Mouse (Mus musculus): ENCODE results near the gene Arhgap28. TPM values are rescaled to one million over a fixed set of nuclear protein-coding genes. Genes with fewer than 3 reads are reported as not detected.
A peak's percentile ranks its signal among the peaks of the same experiment; 100 is the strongest.

Gene Arhgap28
- total RNA-seq, 1 experiment from 2014 or later: 2.0 TPM

- ATAC-seq (replicated peaks; ENCODE audit: low read depth, poor library complexity, severe bottlenecking): no peak
Measured at GRCm38 (mm10) chr17:67994861-67995260, 9.1 kb downstream of the Arhgap28 start.

GRCm38 (mm10) chr17:67993371-67994045 lies 10.4 kb downstream of the Arhgap28 start:
- no peak for ATAC-seq (replicated peaks; ENCODE audit: low read depth, poor library complexity, severe bottlenecking)

DNA sequence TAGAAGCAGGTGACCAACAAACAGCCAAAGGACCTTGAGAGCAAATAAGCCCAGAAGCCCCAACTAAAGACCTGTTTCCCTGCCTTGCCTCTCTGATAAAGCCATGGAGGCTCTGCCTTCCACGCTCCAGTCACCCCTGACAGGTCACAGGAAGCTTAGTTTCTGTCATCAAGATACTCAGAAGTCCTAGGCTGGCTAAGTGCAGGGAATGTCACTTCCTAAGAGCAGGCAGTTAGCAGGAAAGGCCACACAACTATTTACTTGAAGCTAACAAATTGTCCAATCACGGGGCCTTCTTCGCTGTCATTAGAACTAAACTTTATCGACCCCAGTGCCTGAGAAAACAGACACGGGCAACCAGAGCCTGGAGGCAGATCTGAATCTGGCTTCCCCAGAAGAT lies 14.2 kb downstream of the Arhgap28 start:
- ATAC-seq (replicated peaks; ENCODE audit: low read depth, poor library complexity, severe bottlenecking): no peak

DNA sequence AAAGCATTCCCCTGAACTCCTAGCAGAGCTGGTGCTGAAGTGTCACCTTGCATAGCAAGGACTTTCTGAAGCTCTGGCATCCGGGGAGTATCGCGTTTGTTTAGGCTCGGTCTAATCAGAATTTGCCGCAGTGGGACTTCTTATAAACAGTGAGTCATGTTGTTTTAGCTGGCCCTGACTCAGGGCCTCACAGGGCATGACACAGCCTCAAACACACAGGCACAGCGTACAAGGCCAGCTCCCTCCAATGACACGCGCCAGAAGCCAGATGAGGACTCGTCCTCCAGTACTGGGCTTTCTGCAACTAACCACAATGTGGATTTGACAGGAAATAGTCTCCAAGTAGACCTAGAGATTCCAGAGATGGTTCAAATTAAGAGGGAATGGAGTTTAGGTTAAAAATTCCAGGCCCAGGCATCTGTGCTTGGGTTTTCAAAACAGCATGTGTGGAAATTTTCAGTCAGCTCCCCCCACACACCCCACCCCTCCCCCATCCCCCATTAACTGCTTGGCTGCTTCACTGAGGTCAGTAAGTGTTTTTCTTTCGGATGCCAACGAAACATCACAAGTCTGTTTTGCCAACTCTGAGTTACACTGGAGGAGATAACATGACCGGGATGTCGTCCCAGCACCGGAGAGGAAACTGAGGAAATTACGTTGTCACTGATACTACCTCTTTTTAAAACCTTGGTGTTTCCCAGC lies 14.8 kb downstream of the Arhgap28 start:
- ATAC-seq (replicated peaks; ENCODE audit: low read depth, poor library complexity, severe bottlenecking): peak; percentile 93

GRCm38 (mm10) chr17:67985532-67985931 lies 18.4 kb downstream of the Arhgap28 start:
- no peak for ATAC-seq (replicated peaks; ENCODE audit: low read depth, poor library complexity, severe bottlenecking)

DNA sequence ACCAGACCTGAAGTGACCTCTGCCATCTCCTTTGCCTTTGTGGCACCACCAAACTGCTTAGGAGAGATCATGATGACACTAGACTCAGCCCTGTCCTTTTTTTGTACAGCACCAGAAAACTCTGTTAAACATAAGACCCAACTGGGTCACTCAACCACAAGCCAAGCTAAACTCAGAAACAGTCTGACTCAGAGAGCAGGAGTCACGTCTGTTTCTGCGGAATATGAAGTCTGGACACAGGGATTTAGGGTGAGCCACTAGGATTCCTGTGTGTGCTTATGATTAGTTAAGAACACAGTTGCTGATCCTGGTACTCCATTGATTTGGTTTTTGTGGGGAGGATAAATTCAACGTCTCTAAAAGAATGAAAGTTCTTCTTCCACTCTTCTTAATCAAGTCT lies 23.3 kb downstream of the Arhgap28 start:
- ATAC-seq (replicated peaks; ENCODE audit: low read depth, poor library complexity, severe bottlenecking): no peak

DNA sequence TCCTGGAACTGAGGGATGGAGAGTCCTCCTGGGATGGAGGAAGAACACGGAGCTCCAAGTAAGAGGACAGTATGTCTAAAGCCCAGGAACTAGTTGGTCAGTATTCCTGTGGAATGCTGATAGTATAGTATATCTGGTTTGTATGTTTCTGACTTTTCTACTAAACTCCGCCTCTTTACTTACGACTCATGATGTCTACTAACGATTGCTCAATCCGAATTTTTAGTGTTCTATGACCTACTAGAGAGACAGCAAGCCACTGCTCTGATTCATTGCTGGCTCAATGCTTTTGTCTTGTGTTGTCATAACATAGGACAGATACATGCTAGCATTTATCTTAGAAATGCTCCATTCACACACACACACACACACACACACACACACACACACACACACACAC lies 24.7 kb downstream of the Arhgap28 start:
- no peak for ATAC-seq (replicated peaks; ENCODE audit: low read depth, poor library complexity, severe bottlenecking)

DNA sequence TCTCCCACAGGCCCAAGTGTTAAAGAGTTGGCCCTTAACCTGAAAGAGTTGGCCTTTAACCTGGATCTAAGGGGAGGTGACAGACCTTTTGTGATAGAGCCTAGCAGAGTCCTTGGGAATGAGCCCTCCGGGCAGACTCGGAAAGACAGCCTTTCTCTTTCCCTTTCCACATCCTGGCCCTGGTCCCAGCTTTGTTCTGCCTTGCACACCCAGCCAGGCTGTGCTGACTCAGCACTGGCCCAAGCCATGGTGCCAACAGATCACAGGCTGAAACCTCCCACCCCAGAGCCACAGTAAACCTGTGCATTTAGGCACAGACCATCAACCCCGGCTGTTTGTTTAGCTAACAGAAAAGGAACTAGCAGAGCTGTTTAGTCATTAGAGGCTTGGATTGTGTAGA lies 25.1 kb downstream of the Arhgap28 start:
- peak; percentile 47; the same call in 1 of the 2 replicates for ATAC-seq (replicated peaks; ENCODE audit: low read depth, poor library complexity, severe bottlenecking)

DNA sequence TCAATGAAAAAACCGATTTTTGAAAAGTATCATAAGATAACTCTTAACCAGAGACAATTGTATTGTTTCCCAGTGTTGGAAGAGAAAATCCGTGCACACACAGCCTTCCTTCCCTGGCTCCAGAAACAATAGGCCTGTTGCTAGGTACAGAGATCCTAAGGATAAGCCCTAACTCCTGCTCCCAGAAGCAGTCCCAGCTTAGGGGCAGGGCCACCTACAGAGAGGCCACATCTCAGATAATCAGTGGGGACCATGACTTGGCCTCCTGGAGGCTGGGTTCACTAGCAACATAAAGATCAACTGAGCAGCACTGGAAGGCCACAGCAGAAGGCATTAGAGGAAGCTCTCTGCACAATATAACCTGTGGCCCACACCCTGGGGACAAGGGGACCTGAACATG lies 27.5 kb downstream of the Arhgap28 start:
- ATAC-seq (replicated peaks; ENCODE audit: low read depth, poor library complexity, severe bottlenecking): no peak

GRCm38 (mm10) chr17:67976027-67976426 lies 27.9 kb downstream of the Arhgap28 start:
- no peak for ATAC-seq (replicated peaks; ENCODE audit: low read depth, poor library complexity, severe bottlenecking)

DNA sequence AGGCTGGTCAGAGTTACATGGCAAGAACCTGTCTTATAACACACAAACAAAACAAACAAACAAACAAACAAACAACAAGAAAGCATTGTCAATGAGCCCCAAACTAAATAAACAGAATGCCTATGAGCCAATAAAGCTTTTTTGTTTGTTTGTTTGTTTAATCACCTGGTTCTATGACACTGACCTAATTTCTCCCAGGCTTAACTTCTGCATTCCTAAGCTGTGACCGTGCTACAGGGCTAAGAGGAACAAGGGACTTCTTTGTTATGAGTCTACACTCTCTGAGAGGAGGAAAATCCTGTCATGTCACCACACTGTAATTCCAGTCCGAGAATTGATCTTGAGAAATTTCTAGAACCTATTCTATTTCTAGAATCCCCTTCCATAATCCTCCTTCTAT lies 29.2 kb downstream of the Arhgap28 start:
- ATAC-seq (replicated peaks; ENCODE audit: low read depth, poor library complexity, severe bottlenecking): no peak

DNA sequence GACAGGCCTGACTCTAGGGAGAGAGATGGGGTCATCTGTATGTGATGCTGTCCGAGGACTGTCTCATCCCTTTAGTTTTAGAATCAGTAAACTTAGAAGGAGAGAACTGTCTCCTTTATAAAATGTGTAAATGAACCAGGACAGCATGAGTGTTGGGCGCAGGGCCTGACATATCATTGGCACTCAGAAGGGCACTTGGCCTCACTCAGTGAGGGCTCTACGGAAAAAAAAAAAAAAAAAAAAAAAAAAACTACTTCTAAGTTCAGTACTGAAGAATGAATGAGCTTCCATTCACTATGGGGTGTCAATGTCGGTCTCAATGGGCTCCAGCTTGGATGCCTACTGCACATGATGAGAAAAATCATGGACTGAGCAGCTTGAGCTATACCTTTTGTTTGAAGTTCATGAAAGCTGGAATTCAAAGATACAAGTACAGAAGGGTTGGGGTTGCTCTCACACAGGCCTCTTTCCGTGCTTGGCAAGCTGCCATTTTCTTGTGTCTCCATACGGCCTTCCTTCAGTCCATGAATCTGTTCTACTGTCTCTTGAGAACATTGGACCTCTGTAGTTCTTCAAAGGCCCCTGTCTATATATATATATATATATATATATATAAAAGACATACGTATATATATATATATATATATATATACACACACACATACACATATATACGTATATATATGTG lies 36.9 kb downstream of the Arhgap28 start:
- no peak for ATAC-seq (replicated peaks; ENCODE audit: low read depth, poor library complexity, severe bottlenecking)

- ATAC-seq (replicated peaks; ENCODE audit: low read depth, poor library complexity, severe bottlenecking): 0 out of 2 replicates have a peak, but pooled peaks have one; percentile 18
Measured at GRCm38 (mm10) chr17:67962858-67963257, 41.1 kb downstream of the Arhgap28 start.

DNA sequence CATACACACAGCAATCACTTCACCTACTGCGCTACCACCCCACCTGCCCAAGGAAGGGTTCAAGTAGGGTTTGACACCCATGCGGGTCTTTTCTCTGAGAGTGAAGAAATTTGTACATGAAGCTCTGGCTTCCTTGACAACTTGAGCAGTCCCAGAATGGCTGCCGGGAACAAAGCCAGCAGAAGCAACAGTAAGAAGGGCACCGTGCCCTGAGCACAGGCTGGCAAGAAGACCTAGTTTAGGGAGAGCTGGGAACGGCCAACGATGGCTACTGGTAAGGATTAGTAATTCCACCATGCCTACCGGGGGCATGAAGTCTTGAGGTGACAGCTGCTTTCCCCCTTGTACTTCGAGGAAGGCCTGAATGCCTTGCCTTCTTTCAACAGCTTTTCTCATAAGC lies 41.9 kb downstream of the Arhgap28 start:
- ATAC-seq (replicated peaks; ENCODE audit: low read depth, poor library complexity, severe bottlenecking): no peak

GRCm38 (mm10) chr17:67958909-67959308 lies 45.0 kb downstream of the Arhgap28 start:
- ATAC-seq (replicated peaks; ENCODE audit: low read depth, poor library complexity, severe bottlenecking): no peak

GRCm38 (mm10) chr17:67957603-67958002 lies 46.3 kb downstream of the Arhgap28 start:
- peak; percentile 65 for ATAC-seq (replicated peaks; ENCODE audit: low read depth, poor library complexity, severe bottlenecking)

- ATAC-seq (replicated peaks; ENCODE audit: low read depth, poor library complexity, severe bottlenecking): no peak
Measured at GRCm38 (mm10) chr17:67955876-67956690, 47.8 kb downstream of the Arhgap28 start.

GRCm38 (mm10) chr17:67954961-67955360 lies 49.0 kb downstream of the Arhgap28 start:
- ATAC-seq (replicated peaks; ENCODE audit: low read depth, poor library complexity, severe bottlenecking): no peak

- ATAC-seq (replicated peaks; ENCODE audit: low read depth, poor library complexity, severe bottlenecking): 0 out of 2 replicates have a peak, but pooled peaks have one; percentile 18
Measured at GRCm38 (mm10) chr17:67950523-67951213, 53.3 kb downstream of the Arhgap28 start.

- no peak for ATAC-seq (replicated peaks; ENCODE audit: low read depth, poor library complexity, severe bottlenecking)
Measured at GRCm38 (mm10) chr17:67948601-67949000, 55.3 kb downstream of the Arhgap28 start.
